Mouse (Mus musculus): Measurements from ENCODE around the gene Knl1.

- TF ChIP-seq EP300 (IDR thresholded peaks at IDR 0.05) (no peak), CTCF (IDR thresholded peaks at IDR 0.05) (no peak)
Observed at GRCm38 (mm10) chr2:119101552-119101951, 54.6 kb downstream of the Knl1 start.
